In the genomic region with DNA sequence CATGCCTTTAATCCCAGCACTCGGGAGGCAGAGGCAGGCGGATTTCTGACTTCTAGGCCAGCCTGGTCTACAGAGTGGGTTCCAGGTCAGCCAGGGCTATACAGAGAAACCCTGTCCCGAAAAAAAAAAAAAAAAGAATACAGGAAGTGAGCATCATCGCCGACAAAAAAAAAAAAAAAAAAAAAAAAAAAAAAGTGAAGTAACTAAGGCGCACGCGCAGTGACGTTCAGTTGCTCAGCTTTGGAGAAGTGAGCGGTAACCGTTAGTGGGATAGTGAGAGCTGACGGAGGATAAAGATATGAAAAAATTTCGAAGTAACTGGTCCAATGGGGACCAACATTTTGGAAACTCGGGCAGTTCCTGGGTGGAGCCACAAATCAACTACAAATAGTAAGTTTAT, we compare ENCODE assay signal across 8 mouse cellular contexts. TPM values are rescaled to one million over a fixed set of nuclear protein-coding genes. Genes with fewer than 3 reads are reported as not detected.
DNase-seq lines count a peak whose midpoint lies in the region; ATAC-seq and TF ChIP-seq lines count a peak whose summit lies in the region.

A gene (plus strand): TSS at position 229 of the 400 bp plus-strand sequence.

- no peak for DNase-seq in left cerebral cortex, adult 18-20 months (ENCODE audit: low spot score in 2 of 2)
- DNase-seq in left cerebral cortex, adult 9 months (ENCODE audit: low spot score in 2 of 2): no peak
- no peak for DNase-seq in hindbrain, postnatal 0 days (ENCODE audit: low spot score)
- DNase-seq in ovary, postnatal 10 days (ENCODE audit: low spot score): no peak
- no peak for DNase-seq in retina, postnatal 1 day
- DNase-seq in kidney, postnatal 25 days: no peak

- WGBS in hindbrain, postnatal 0 days: 89% methylated on average over 14 of the region's 14 CpGs

- H3K9ac ChIP-seq in hindbrain, postnatal 0 days (replicated peaks; ENCODE audit: low read length): no peak within 1 kb of the TSS

- no peaks in the 10 kb centered on the region for H3K9me3 ChIP-seq in hindbrain, postnatal 0 days (ENCODE audit: low read length)
- H3K9me3 ChIP-seq in megakaryocyte, embryonic 14.5 days: no peaks in the 10 kb centered on the region

- H3K27ac ChIP-seq in brown adipose tissue, adult 24 weeks (replicated peaks; ENCODE audit: low read depth, low read length): 0 out of 2 replicates have a peak within 1 kb of the TSS, but pooled peaks have one; percentile 17
- no peak within 1 kb of the TSS for H3K27ac ChIP-seq in hindbrain, postnatal 0 days

- H3K4me3 ChIP-seq in brown adipose tissue, adult 24 weeks (ENCODE audit: insufficient read depth, low read depth, low read length): peak within 1 kb of the TSS; percentile 79
- H3K4me3 ChIP-seq in hindbrain, postnatal 0 days (ENCODE audit: low read length): peak within 1 kb of the TSS; percentile 46
- H3K4me3 ChIP-seq in megakaryocyte, embryonic 14.5 days (replicated peaks): peak within 1 kb of the TSS; percentile 91

- no peaks in the 10 kb centered on the region for H3K4me1 ChIP-seq in brown adipose tissue, adult 24 weeks (ENCODE audit: control insufficient read depth, insufficient read depth, insufficient read length, low read length)
- H3K4me1 ChIP-seq in hindbrain, postnatal 0 days (ENCODE audit: insufficient read depth, low read length): no peaks in the 10 kb centered on the region
- H3K4me1 ChIP-seq in megakaryocyte, embryonic 14.5 days: no peaks in the 10 kb centered on the region

- ATAC-seq in hindbrain, postnatal 0 days: no peak

- no peaks in the 10 kb centered on the region for H3K36me3 ChIP-seq in hindbrain, postnatal 0 days (ENCODE audit: insufficient read depth, low read length)
- no peaks in the 10 kb centered on the region for H3K36me3 ChIP-seq in megakaryocyte, embryonic 14.5 days (replicated peaks; ENCODE audit: low read length)

- no peak for TF ChIP-seq CTCF in hindbrain, postnatal 0 days (IDR thresholded peaks at IDR 0.05; ENCODE audit: low read depth)

- no peaks in the 10 kb centered on the region for H3K27me3 ChIP-seq in hindbrain, postnatal 0 days (ENCODE audit: insufficient read depth, low read length)
- H3K27me3 ChIP-seq in megakaryocyte, embryonic 14.5 days (replicated peaks): no peaks in the 10 kb centered on the region

- peak within 1 kb of the TSS; percentile 57 for H3K4me2 ChIP-seq in hindbrain, postnatal 0 days (ENCODE audit: low read depth, low read length)

RNA-seq across cellular contexts. Expression of the gene that starts here (rescaled TPM):
- total RNA-seq in left cerebral cortex, adult 18-20 months (2021): 10 to 100 TPM; 33.4 to 33.6 TPM
- 23.0 and 24.8 TPM in 2 replicates for polyA plus RNA-seq in brown adipose tissue, adult 24 weeks (2012; ENCODE audit: insufficient read depth, insufficient read length, missing spikeins)
- 15.0 and 16.7 TPM in 2 replicates for total RNA-seq in hindbrain, postnatal 0 days (2014; rRNA removed)
- polyA plus RNA-seq in hindbrain, postnatal 0 days (2015; fragmentation: Nextera tagmentation; extraction: Ambion mirVana): 26.6 and 27.4 TPM in 2 replicates
- polyA plus RNA-seq in megakaryocyte, embryonic 14.5 days (2012; ENCODE audit: insufficient read depth, low replicate concordance): not detected in 2 replicates

Comparison
In these comparisons a context has a peak if more than half of its experiments do, and no peak if none do; other contexts are left out.
1. RNA of the gene that starts here (polyA plus RNA-seq): 26.6 to 27.4 TPM in hindbrain, postnatal 0 days and 23.0 to 24.8 TPM in brown adipose tissue, adult 24 weeks; not detected in megakaryocyte, embryonic 14.5 days; every median in the first group is over 10 times any median in the second.
2. Peak in every context shown above with its lines, with median percentiles within 50 percentile points of each other: H3K4me3 ChIP-seq.